Mouse (Mus musculus) lung, adult 18-20 months (tissue): Measurements from ENCODE around the gene Pqlc3.

Experiments
- DNase-seq, 2 experiments: peaks; one replicate each; pipeline ENCODE4 v3.0.0; 2022; ENCODE audit warnings: mixed read lengths in 2 of 2

Gene Pqlc3

GRCm38 (mm10) chr12:17001211-17001610 lies 1.0 kb upstream of the Pqlc3 start:
- peak in 1 of 2 experiments; percentile 34 for DNase-seq

GRCm38 (mm10) chr12:17000628-17001027 lies 420 bp upstream of the Pqlc3 start:
- DNase-seq: peak; percentile 58 to 59

- DNase-seq: peak; percentile 38 to 46
Observed at GRCm38 (mm10) chr12:16999146-16999545, 1.1 kb downstream of the Pqlc3 start.

- DNase-seq: no peak
Observed at GRCm38 (mm10) chr12:16996886-16997462, 3.2 kb downstream of the Pqlc3 start.

- no peak for DNase-seq
Observed at GRCm38 (mm10) chr12:16996281-16996680, 3.9 kb downstream of the Pqlc3 start.

- DNase-seq: no peak
Observed at GRCm38 (mm10) chr12:16994291-16994690, 5.9 kb downstream of the Pqlc3 start.

- no peak for DNase-seq
Observed at GRCm38 (mm10) chr12:16992355-16992754, 7.9 kb downstream of the Pqlc3 start.

GRCm38 (mm10) chr12:16991376-16991775 lies 8.8 kb downstream of the Pqlc3 start:
- no peak for DNase-seq

- DNase-seq: no peak
Observed at GRCm38 (mm10) chr12:16985778-16986177, 14.4 kb downstream of the Pqlc3 start.

GRCm38 (mm10) chr12:16977120-16977519 lies 23.1 kb downstream of the Pqlc3 start:
- no peak for DNase-seq

- no peak for DNase-seq
Observed at GRCm38 (mm10) chr12:16966811-16967210, 33.4 kb downstream of the Pqlc3 start.

- DNase-seq: no peak
Observed at GRCm38 (mm10) chr12:16963354-16963753, 36.9 kb downstream of the Pqlc3 start.

- DNase-seq: peak in 1 of 2 experiments; percentile 4
Observed at GRCm38 (mm10) chr12:16958851-16959250, 41.4 kb downstream of the Pqlc3 start.

GRCm38 (mm10) chr12:16948239-16948638 lies 52.0 kb downstream of the Pqlc3 start:
- DNase-seq: no peak

GRCm38 (mm10) chr12:16941976-16942375 lies 58.2 kb downstream of the Pqlc3 start:
- no peak for DNase-seq
